Mouse (Mus musculus) layer of hippocampus, adult 11-12 months (tissue): Measurements from ENCODE around the gene Olfr781.
"Not testable (repeated sequence)": the region's sequence is repeated elsewhere in the genome, so short reads cannot be mapped to it uniquely, and the experiment has no call there.

Experiments
- DNase-seq: peaks from one replicate; pipeline ENCODE4 v3.0.0; 2022; ENCODE audit warnings: low spot score

Olfr781 gene

DNA sequence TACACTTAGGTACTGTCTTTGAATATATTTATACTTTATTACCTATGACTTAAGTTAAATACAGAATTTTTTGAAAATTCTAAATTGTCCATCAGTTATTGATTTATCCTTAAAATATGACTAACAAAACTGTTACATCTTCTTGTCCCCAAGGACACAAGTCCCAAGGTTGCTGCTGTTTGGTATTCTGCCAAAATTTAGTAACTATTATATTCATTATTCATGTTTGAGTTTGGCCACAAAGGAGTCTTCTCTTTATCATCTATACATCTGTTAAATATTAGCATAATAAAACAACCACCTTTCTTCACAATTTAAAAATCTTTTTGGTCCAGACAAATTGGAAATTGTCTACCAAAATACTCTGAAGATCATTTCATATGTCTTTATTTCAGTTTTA, at the start of gene Olfr781:
Gene Olfr781 (plus strand): TSS at position 301 of the 400 bp plus-strand sequence.
- DNase-seq, result no peak

GRCm38 (mm10) chr10:129312973-129313372, 15.7 kb upstream of the Olfr781 start:
- not testable (repeated sequence) for DNase-seq

GRCm38 (mm10) chr10:129313521-129313920, 15.1 kb upstream of the Olfr781 start:
- not testable (repeated sequence) for DNase-seq

GRCm38 (mm10) chr10:129317817-129318216, 10.8 kb upstream of the Olfr781 start, which contains the start of gene Olfr780:
Gene Olfr780, plus strand, starts transcription at chr10:129318117.
- no peak for DNase-seq

GRCm38 (mm10) chr10:129348550-129348949, 19.9 kb downstream of the Olfr781 start, which contains the start of gene Olfr782:
Gene Olfr782, plus strand, starts transcription at chr10:129348850.
- DNase-seq, result no peak

DNA sequence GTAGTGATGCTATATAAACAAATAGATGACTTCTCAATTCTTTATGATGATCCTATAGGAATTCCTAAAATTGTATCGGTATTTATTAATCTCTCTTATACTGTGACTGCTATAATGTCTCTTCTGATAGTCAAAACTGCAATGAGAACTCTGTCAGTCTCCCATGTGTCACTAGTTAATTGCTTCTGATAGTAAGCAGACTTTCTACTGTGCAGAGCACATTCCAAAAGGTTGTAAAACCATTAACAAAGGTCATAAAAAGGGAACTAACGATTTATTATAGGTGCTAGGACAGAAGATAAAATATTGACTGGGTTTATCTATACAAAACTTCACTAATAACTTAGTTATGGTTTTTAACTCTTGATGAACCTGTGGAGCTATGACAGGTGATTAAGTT, 23.8 kb downstream of the Olfr781 start:
- not testable (repeated sequence) for DNase-seq

- DNase-seq, result not testable (repeated sequence)
Measured at GRCm38 (mm10) chr10:129356496-129356895, 27.8 kb downstream of the Olfr781 start.

- DNase-seq, result peak; percentile 12
Measured at GRCm38 (mm10) chr10:129357307-129357706, 28.7 kb downstream of the Olfr781 start.

- not testable (repeated sequence) for DNase-seq
Measured at GRCm38 (mm10) chr10:129374051-129374450, 45.4 kb downstream of the Olfr781 start.
